Mouse (Mus musculus): Measurements from ENCODE around the gene Fam198b. TPM values are rescaled to one million over a fixed set of nuclear protein-coding genes. Genes with fewer than 3 reads are reported as not detected.
"Not testable (repeated sequence)": the region's sequence is repeated elsewhere in the genome, so short reads cannot be mapped to it uniquely, and the experiment has no call there.

Fam198b gene
- total RNA-seq, 2 experiments from 2014 or later, result 10.6 to 31.6 TPM

- no peak for DNase-seq
Observed at GRCm38 (mm10) chr3:79925950-79926697, 41.8 kb downstream of the Fam198b start.

- peak in 1 of 2 experiments; percentile 10 for DNase-seq
Observed at GRCm38 (mm10) chr3:79927050-79927449, 42.7 kb downstream of the Fam198b start.

GRCm38 (mm10) chr3:79928409-79928808 is 44.1 kb downstream of the Fam198b start:
- DNase-seq, result no peak

- DNase-seq, result no peak
Observed at GRCm38 (mm10) chr3:79930141-79930744, 45.9 kb downstream of the Fam198b start.

GRCm38 (mm10) chr3:79936213-79936612 is 51.9 kb downstream of the Fam198b start:
- DNase-seq, result peak; percentile 4 to 9

GRCm38 (mm10) chr3:79936730-79937447 is 52.6 kb downstream of the Fam198b start:
- DNase-seq, result no peak

GRCm38 (mm10) chr3:79947736-79948135 is 63.4 kb downstream of the Fam198b start:
- DNase-seq, result peak in 1 of 2 experiments; percentile 12

- no peak for DNase-seq
Observed at GRCm38 (mm10) chr3:79948151-79948550, 63.8 kb downstream of the Fam198b start.

GRCm38 (mm10) chr3:79953164-79953759 is 68.9 kb downstream of the Fam198b start:
- DNase-seq, result peak; percentile 16 to 22

GRCm38 (mm10) chr3:79955262-79955661 is 70.9 kb downstream of the Fam198b start:
- DNase-seq, result no peak

- DNase-seq, result no peak
Observed at GRCm38 (mm10) chr3:79956792-79957191, 72.5 kb downstream of the Fam198b start.

- DNase-seq, result no peak
Observed at GRCm38 (mm10) chr3:79957752-79958151, 73.4 kb downstream of the Fam198b start.

GRCm38 (mm10) chr3:79966709-79967108 is 82.4 kb downstream of the Fam198b start:
- DNase-seq, result no peak

- no peak for DNase-seq
Observed at GRCm38 (mm10) chr3:79967346-79967745, 83.0 kb downstream of the Fam198b start.

- DNase-seq, result no peak
Observed at GRCm38 (mm10) chr3:79968426-79968825, 84.1 kb downstream of the Fam198b start.

- DNase-seq, result not testable (repeated sequence)
Observed at GRCm38 (mm10) chr3:79969536-79969935, 85.2 kb downstream of the Fam198b start.

GRCm38 (mm10) chr3:79970070-79970469 is 85.7 kb downstream of the Fam198b start:
- peak in 1 of 2 experiments; percentile 15 for DNase-seq

- no peak for DNase-seq
Observed at GRCm38 (mm10) chr3:79970498-79970897, 86.2 kb downstream of the Fam198b start.

GRCm38 (mm10) chr3:79971542-79971941 is 87.2 kb downstream of the Fam198b start:
- no peak for DNase-seq

GRCm38 (mm10) chr3:79976786-79977185 is 92.5 kb downstream of the Fam198b start:
- peak in 1 of 2 experiments; percentile 41 for DNase-seq

GRCm38 (mm10) chr3:79977656-79978450 is 93.5 kb downstream of the Fam198b start:
- DNase-seq, result no peak

GRCm38 (mm10) chr3:79980714-79981113 is 96.4 kb downstream of the Fam198b start:
- DNase-seq, result no peak

All from adrenal gland, postnatal 36 days (tissue).